Mouse (Mus musculus) adrenal gland, adult (tissue): ENCODE measurements around the gene Celf3.

Source experiments
- DNase-seq, 2 experiments: peaks; one replicate each; pipeline ENCODE4 v3.0.0; 2022 to 2023; ENCODE audit warnings: low spot score in 1 of 2; ENCODE audit not compliant: inconsistent age in 2 of 2

Celf3 gene

DNA sequence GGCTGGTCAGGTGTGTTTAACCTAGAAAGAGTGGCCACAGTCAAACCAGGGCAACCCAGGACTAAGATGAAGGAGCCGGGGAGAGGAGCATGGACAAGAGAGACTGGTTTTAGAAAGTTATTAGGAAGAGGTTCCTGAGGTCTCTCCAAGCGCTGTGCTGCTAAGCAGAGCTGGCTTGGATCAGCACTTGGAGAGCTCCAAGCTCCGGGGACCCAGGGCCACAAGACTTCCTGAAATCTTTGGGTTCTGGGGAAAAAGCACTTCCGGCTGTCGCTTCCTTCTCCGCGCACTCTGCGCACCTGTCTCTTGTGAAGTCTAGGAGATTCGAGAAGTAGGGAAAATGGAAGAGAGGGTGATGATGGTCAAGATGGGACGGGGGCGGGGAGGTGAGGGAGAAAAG is 1.5 kb downstream of the Celf3 start:
- DNase-seq, result no peak

DNA sequence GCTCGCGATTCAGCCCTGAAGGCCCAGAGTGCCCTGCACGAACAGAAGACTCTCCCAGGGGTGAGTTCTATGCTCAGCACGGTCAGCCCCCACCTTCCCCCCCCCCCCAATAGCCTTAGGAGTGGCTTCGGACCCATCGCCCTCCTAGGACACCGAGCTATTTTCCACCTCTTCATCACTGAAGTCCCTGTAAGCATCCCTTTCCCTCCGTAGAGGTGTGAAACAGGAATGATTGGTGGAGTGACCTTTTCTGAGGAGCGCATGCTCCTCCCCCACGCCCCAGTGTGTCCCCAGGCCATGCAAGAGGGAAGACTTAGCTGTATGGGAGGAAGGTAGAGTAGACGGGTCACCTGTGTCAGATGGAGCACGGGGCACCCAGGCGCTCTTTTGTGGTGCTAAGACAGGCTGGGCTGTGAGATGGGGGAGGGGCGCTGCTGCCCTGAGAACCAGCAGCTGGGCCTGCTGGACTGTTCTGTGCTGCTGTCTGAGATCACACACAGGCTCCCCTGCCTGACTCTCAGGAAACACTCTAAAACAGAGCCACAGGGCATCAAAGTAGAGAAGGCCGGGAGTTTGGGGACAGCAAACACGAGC is 2.3 kb downstream of the Celf3 start, which contains the start of gene Riiad1:
Gene Riiad1, minus strand, starts transcription at position 51 of the 594 bp plus-strand sequence.
- DNase-seq, result no peak

DNA sequence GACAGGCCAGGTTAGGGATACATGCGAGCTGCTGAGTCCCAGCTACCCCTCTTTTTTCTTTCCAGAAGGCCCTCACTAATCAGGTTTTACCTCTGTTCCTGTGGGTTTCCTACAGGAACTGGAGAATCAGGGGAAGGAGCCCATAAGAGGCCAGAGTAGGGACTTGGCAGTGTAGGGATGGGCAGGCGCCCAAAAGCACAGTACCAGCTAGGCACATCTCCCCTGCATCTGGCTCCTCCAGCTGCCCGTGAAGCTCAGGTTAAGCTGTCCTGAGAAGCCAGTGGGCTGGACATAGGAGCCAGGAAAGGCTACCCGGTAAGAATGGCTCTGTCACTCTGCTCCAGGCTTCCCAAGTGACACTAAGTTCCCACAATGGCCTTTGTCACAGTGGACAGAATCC is 3.3 kb downstream of the Celf3 start:
- no peak for DNase-seq

DNA sequence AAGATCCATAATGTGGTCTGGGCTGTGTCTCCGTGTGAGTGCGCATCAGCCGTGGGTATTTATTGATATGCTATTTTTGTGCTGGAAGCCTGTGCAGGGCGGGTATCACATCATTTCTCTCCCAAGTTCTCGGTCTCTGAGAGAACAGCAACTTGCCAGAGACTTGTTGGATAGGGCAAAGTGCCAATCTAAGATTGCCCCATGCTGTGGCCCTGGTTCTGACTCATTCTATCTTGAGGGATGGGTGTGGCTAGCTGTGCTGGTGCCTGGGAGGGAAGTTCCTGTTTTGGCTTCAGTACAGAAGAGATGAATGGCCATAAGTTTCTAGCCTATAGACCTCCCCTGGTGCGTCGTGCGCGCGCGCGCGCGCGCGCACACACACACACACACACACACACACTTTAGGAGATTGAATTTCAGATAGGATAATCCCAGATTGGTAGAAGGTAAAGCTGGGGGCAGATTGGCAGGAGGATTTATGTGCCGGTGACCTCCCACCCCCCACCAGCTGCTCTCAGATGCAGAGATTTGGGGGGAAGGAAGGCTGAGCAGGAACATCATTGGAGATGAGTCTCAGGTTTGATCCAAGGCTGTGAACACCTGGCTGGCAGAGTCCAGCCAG is 4.8 kb downstream of the Celf3 start:
- DNase-seq, result peak; percentile 36 to 82

DNA sequence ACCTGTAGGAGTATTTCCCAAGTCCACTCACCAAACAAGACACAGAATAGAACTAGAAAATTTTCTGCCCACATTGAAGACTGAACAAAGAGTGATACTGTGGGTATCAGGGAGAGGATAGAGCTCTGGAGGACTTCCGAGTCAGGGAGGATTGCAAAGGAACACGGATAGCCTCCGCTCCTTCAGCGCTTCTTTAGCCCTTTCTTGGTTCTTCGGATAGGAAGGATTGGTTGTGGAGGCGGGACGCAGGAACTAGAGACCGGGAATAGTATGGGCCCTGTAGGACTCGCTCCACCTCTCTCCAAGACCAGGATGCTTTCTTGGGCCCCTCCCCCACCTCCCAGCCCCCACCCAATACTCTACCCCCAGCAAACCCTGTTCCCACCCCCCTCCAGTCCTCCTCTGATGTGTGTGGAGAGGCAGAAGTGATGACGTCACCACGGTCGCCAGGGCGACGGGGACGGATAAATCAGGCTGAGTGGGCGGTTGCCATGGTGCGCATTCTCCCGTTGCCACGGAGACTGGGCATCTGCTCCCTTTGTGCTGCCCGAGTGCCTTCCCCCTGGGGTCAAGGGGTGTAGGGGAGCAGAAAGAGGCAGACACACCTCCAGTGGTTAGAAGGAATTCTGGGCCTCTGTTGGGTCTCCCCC is 5.8 kb downstream of the Celf3 start:
- DNase-seq, result peak; percentile 56 to 71

DNA sequence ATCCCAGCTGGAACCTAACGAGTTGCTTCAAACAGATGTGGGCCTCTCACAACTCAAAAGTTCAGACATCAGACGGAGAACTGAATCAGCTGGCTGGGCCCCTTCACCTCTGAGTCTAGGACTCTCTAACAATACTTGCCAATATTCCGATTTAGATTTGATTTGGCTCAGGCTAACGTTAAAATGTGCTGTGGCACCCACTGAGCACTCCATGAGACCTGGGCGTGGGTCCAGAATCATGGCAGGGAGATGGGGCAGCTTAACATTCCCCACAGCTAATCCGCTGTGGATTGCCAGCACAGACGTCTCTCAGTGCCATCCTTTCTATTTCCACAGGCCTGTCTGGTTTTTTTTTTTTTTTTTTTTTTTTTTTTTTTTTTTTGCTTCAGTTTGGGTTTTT is 7.8 kb downstream of the Celf3 start:
- DNase-seq, result no peak

DNA sequence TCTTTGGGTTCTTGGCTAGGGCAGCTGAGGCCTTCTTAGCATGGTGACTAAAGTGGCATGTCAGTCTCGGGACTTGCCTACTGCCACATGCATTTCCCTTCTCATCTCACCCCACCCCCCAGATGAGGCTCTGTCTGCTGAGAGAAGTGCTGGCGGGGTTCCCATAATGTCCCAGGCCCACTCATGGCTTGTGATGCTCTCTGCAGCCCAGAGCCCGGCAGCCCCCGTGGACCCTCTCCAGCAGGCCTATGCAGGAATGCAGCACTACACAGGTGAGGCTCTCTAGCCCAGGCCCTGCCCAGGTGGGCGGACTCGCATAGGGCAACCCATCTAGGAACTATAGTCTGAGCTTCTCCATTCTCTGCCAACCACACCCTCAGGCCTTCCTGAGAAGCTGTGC is 9.5 kb downstream of the Celf3 start:
- DNase-seq, result no peak

DNA sequence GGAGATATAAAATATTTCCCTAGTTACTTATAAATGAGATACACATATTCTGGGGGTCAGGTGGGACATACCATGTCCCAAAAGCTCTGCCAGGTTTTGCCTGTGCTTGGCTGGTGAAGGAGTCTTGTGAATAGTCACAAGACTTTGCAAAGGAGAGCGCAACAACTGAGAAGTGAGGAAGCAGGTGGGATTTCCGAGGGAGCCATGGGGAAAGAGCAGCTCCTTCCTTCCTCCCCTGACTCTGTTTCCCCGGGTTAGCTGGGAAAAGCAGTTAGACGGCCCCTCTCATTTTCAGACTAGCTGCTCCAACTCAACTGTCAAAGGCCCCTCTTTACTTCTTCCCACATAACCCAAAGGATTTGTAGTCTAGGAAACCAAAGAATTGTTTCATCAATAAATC is 19.1 kb downstream of the Celf3 start:
- no peak for DNase-seq

DNA sequence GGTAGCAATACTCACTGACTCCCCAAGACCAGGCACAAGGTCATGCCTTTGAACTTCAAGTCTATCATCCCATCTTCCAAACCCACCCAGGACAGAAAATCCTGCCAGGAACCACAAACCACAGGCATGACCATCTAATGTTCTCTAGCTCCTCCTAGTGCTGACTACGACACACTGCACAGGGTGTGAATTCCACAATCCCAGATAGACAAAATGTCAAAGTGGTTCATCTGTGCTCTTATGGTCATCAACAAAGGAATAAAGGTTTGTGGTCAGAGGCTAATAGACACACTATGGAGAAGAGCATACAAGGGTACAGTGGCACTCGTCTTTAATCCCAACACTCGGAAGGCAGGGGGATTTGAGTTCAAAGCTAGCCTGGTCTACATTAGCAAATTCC is 24.1 kb downstream of the Celf3 start:
- peak in 1 of 2 experiments; percentile 70 for DNase-seq

DNA sequence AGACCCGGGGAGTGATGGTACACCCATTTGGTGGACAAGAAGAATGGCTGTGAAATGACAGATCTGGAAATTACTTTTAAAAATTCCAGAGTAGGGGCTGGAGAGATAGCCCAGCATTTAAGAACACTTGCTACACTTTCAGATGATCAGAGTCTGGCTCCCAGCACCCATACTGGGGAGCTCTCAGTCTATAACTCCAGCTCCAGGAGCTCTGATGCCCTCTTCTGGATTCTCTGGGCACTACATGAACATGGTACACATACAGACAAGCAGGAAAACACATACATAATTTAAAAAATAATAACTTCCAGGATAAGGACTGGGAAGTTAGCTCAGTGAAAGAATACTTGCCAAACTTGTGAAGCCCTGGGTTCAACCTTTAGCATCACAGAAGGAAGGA is 28.6 kb downstream of the Celf3 start:
- no peak for DNase-seq

DNA sequence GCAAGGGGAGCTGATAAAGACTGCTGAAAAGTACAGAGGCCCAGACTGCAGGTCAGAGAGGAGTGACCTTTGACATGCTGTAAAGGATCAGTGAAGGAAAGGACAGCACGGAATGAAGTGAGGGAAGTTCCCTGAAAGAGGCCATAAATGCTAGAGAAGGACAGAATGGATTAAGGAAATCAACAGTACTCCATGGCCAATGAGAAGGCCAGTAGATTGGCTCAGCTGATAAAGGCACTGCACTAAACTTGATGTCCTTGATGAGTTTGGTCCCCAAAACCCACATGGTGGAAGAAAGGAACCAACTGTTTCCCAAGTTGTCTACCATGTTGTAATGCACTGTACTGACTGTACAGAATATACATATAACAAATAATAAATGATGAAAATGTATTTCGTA is 48.6 kb downstream of the Celf3 start:
- no peak for DNase-seq

DNA sequence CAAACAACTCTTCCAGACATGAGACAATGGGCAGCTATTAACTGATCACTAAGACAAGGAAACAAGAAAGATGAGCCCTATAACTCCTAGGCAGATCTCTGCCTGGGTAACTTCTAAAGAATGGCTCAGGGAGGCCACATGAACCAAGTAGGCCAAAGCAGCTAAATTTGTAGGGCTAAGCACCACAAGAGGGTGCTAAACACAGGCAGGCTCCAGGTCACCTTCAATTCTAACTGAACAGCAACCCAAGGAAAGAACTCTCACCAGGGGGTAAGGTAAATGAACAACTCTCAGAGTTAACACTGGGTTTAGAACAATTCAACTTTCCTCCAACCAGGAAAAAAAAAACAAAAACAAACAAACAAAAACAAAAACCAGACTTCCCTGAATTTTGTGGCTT is 55.9 kb downstream of the Celf3 start:
- DNase-seq, result peak; percentile 46 to 82

DNA sequence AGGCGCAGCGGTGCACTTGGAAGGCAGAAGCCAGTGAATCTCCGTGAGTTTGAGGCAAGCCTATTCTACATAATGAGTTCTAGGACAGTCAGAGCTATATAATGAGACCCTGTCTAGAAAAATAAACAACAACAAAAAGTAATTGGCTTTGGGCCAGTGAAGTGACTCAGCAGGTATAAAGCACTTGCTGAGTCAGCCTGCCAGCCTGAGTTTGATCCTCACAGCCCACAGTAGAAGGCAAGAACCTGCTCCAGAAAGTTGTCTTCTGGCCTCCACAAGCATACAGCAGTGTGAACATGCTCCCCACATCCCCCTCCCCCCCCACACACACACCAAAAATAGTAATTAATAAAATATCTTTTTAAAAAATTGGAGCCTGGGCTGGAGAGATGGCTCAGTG is 59.1 kb downstream of the Celf3 start:
- DNase-seq, result peak in 1 of 2 experiments; percentile 41
